Mouse (Mus musculus): ENCODE measurements around the gene Prkra.
"Not testable (repeated sequence)": the region's sequence is repeated elsewhere in the genome, so short reads cannot be mapped to it uniquely, and the experiment has no call there.

Gene Prkra

GRCm38 (mm10) chr2:76622316-76622715 is 25.5 kb downstream of the Prkra start:
- not testable (repeated sequence) for DNase-seq (ENCODE audit: low read depth, low spot score); H3K36me3 ChIP-seq (ENCODE audit: control insufficient read depth, insufficient read depth, low read length, poor library complexity, severe bottlenecking); H3K27me3 ChIP-seq (ENCODE audit: control insufficient read depth, insufficient read depth, low read length, poor library complexity, severe bottlenecking)

DNA sequence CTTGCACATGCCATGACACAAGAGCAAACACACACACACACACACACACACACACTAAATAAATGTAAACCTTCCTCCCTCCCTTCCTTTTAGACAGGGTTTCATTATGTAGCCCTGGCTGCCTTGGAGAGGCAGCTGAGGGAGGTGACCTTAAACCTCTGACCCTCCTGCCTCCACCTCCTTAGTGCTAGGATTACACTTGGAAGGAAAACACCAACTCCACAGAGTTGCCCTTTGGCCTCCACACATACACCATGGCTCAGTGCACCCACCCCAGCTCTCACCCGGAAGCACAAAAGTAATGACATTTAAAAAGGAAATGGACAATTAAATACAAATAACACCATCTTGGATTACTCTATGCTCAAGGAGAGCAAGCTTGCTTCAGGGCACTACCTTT is 26.1 kb downstream of the Prkra start:
- no peak for DNase-seq (ENCODE audit: low read depth, low spot score)
- Histone ChIP-seq H3K36me3 (ENCODE audit: control insufficient read depth, insufficient read depth, low read length, poor library complexity, severe bottlenecking) (no peaks in the 10 kb centered on the region), H3K27me3 (ENCODE audit: control insufficient read depth, insufficient read depth, low read length, poor library complexity, severe bottlenecking) (no peaks in the 10 kb centered on the region)

- Histone ChIP-seq H3K27me3 (ENCODE audit: control insufficient read depth, insufficient read depth, low read length, poor library complexity, severe bottlenecking) (no peaks in the 10 kb centered on the region), H3K36me3 (ENCODE audit: control insufficient read depth, insufficient read depth, low read length, poor library complexity, severe bottlenecking) (no peaks in the 10 kb centered on the region)
- DNase-seq (ENCODE audit: low read depth, low spot score): no peak
Measured at GRCm38 (mm10) chr2:76620188-76620587, 27.6 kb downstream of the Prkra start.

GRCm38 (mm10) chr2:76618078-76618477 is 29.7 kb downstream of the Prkra start:
- H3K36me3 ChIP-seq (ENCODE audit: control insufficient read depth, insufficient read depth, low read length, poor library complexity, severe bottlenecking): no peaks in the 10 kb centered on the region
- peak; percentile 32 for DNase-seq (ENCODE audit: low read depth, low spot score)
- no peaks in the 10 kb centered on the region for H3K27me3 ChIP-seq (ENCODE audit: control insufficient read depth, insufficient read depth, low read length, poor library complexity, severe bottlenecking)

DNA sequence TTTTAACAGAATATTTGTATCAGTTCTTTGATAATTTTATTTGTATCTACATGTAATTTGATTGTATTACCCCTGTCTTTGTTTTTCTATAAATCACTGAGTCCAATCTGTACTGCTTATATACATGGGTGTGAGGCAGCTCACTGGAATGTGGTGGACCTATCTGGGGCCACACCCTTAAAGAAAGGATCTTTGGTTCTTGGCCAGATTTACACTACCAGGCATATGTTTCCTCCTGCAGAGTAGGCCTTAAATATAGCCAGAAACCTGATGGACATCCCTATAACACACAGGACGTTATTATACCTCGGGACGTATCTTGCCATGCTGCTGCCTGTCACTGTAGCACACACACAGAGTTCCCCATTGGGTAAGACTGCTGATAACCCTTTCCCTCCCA is 35.8 kb downstream of the Prkra start:
- Histone ChIP-seq H3K27me3 (ENCODE audit: control insufficient read depth, insufficient read depth, low read length, poor library complexity, severe bottlenecking) (no peaks in the 10 kb centered on the region), H3K36me3 (ENCODE audit: control insufficient read depth, insufficient read depth, low read length, poor library complexity, severe bottlenecking) (no peaks in the 10 kb centered on the region)
- no peak for DNase-seq (ENCODE audit: low read depth, low spot score)

DNA sequence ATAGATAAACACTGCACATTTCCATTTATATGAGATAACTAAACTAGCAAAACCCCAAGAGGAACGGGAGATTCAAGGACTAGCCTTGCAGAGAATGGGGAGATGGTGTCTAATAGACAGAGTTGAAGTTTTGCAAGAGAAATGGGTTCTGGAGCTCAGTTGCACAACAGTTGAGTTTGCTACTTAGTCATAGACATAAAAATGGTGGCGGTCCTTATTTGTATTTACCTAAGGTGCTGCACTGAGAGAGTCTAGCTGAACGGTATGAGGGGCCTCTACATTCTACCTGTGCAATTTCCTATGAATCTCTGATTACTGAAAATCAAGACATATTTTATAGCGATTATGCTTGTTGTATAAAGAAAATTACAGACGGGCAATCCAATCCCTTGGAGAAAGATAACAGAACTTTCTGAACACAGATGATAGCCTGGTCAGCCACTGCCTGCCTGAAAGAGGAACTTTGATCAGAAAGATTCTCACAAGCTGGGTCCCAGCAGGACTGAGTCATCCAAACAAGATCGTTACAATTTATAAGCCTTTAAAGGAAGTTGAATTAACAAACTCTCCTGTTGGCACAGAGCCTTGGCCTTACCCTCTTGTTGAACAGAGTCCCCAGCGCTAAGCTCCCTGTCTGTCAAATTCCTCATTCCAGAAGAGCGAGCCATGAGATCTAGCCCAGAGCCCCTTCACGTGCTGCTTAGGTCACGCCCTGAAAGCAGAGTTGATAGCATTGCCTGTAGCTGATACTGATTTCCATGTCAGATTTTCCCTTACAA is 37.3 kb downstream of the Prkra start:
- no peaks in the 10 kb centered on the region for H3K36me3 ChIP-seq (ENCODE audit: control insufficient read depth, insufficient read depth, low read length, poor library complexity, severe bottlenecking)
- DNase-seq (ENCODE audit: low read depth, low spot score): no peak
- no peaks in the 10 kb centered on the region for H3K27me3 ChIP-seq (ENCODE audit: control insufficient read depth, insufficient read depth, low read length, poor library complexity, severe bottlenecking)

- H3K36me3 ChIP-seq (ENCODE audit: control insufficient read depth, insufficient read depth, low read length, poor library complexity, severe bottlenecking): no peaks in the 10 kb centered on the region
- DNase-seq (ENCODE audit: low read depth, low spot score): no peak
- no peaks in the 10 kb centered on the region for H3K27me3 ChIP-seq (ENCODE audit: control insufficient read depth, insufficient read depth, low read length, poor library complexity, severe bottlenecking)
Measured at GRCm38 (mm10) chr2:76606704-76607103, 41.1 kb downstream of the Prkra start.

GRCm38 (mm10) chr2:76602256-76602655 is 45.6 kb downstream of the Prkra start:
- H3K36me3 ChIP-seq (ENCODE audit: control insufficient read depth, insufficient read depth, low read length, poor library complexity, severe bottlenecking): no peaks in the 10 kb centered on the region
- no peak for DNase-seq (ENCODE audit: low read depth, low spot score)
- no peaks in the 10 kb centered on the region for H3K27me3 ChIP-seq (ENCODE audit: control insufficient read depth, insufficient read depth, low read length, poor library complexity, severe bottlenecking)

GRCm38 (mm10) chr2:76599214-76599613 is 48.6 kb downstream of the Prkra start:
- no peak for DNase-seq (ENCODE audit: low read depth, low spot score)
- H3K36me3 ChIP-seq (ENCODE audit: control insufficient read depth, insufficient read depth, low read length, poor library complexity, severe bottlenecking): no peaks in the 10 kb centered on the region
- no peaks in the 10 kb centered on the region for H3K27me3 ChIP-seq (ENCODE audit: control insufficient read depth, insufficient read depth, low read length, poor library complexity, severe bottlenecking)

- DNase-seq (ENCODE audit: low read depth, low spot score): no peak
- H3K36me3 ChIP-seq (ENCODE audit: control insufficient read depth, insufficient read depth, low read length, poor library complexity, severe bottlenecking): no peaks in the 10 kb centered on the region
- H3K27me3 ChIP-seq (ENCODE audit: control insufficient read depth, insufficient read depth, low read length, poor library complexity, severe bottlenecking): no peaks in the 10 kb centered on the region
Measured at GRCm38 (mm10) chr2:76597521-76597920, 50.3 kb downstream of the Prkra start.

DNA sequence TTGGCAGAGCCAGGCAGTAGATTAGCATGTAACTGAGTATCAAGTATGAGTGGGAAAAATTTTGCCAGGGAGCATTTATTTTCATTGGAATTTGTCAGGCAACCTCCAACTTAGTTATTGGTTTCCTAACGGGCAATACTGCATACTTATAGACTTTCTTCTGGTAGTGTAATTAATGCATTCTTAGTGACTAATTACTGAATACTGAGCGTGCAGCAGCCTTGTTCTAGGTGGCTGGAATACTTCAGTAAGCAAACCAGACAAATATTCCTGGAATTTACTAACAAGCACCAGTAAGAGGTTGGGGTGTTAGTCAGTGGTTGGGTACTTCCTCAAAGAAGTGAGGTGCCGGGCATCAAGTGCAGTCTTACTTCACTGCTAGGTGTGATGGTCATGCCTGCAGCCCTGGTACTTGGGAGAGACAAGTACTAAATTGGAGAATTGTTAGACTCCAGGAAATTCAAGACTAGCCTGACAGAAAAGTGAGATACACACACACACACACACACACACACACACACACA is 55.4 kb downstream of the Prkra start:
- DNase-seq (ENCODE audit: low read depth, low spot score): no peak
- Histone ChIP-seq H3K27me3 (ENCODE audit: control insufficient read depth, insufficient read depth, low read length, poor library complexity, severe bottlenecking) (no peaks in the 10 kb centered on the region), H3K36me3 (ENCODE audit: control insufficient read depth, insufficient read depth, low read length, poor library complexity, severe bottlenecking) (no peaks in the 10 kb centered on the region)

GRCm38 (mm10) chr2:76590221-76590620 is 57.6 kb downstream of the Prkra start:
- no peak for DNase-seq (ENCODE audit: low read depth, low spot score)
- Histone ChIP-seq H3K27me3 (ENCODE audit: control insufficient read depth, insufficient read depth, low read length, poor library complexity, severe bottlenecking) (no peaks in the 10 kb centered on the region), H3K36me3 (ENCODE audit: control insufficient read depth, insufficient read depth, low read length, poor library complexity, severe bottlenecking) (no peaks in the 10 kb centered on the region)

DNA sequence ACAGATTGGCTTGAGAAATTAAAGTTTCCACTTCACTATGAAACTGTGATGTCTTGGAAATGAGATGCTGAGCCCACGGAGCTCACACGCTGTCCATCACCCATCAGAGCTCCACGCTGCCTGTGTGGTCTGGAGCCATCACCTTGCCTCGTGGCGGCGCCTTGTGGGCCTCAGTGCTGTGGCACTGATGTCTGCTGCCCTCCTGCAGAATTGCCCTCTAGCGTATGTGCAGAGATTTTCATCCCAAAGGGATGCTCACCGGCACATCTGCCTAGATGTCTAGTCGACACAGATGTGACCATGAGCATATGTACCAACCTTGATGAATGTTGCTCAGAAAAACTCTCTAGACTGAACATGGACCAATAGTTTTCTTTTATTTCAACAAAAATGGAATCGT is 60.9 kb downstream of the Prkra start:
- H3K36me3 ChIP-seq (ENCODE audit: control insufficient read depth, insufficient read depth, low read length, poor library complexity, severe bottlenecking): no peaks in the 10 kb centered on the region
- DNase-seq (ENCODE audit: low read depth, low spot score): no peak

DNA sequence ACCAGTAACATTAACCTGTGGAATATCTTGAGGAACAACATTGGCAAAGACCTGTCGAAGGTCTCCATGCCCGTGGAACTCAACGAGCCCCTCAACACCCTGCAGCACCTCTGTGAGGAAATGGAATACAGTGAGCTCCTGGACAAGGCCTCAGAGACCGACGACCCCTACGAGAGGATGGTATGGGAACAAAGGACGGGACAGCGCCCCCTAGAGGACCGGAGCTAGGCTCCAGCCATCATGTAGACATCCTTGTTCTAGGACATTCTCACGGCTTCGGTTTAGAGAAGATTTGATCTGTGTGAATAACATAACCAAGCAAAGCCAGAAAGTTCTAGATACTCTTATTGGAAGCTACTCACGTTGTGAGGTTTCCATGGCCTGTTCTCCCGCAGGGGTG is 62.7 kb downstream of the Prkra start:
- H3K36me3 ChIP-seq (ENCODE audit: control insufficient read depth, insufficient read depth, low read length, poor library complexity, severe bottlenecking): no peaks in the 10 kb centered on the region
- H3K27me3 ChIP-seq (ENCODE audit: control insufficient read depth, insufficient read depth, low read length, poor library complexity, severe bottlenecking): no peaks in the 10 kb centered on the region
- DNase-seq (ENCODE audit: low read depth, low spot score): no peak

More for the DNA sequence above, 60.9 kb downstream of the Prkra start:
- H3K27me3 ChIP-seq (ENCODE audit: control insufficient read depth, insufficient read depth, low read length, poor library complexity, severe bottlenecking): no peaks in the 10 kb centered on the region

Measured in splenic B cell, adult 2 months (primary cell).